Mouse (Mus musculus) urinary bladder, postnatal 10 days (tissue): Measurements from ENCODE around the gene Csnk1g1.

Experiments
- DNase-seq: peaks from one replicate; pipeline ENCODE4 v3.0.0; 2022; ENCODE audit warnings: low spot score

The Csnk1g1 gene

DNA sequence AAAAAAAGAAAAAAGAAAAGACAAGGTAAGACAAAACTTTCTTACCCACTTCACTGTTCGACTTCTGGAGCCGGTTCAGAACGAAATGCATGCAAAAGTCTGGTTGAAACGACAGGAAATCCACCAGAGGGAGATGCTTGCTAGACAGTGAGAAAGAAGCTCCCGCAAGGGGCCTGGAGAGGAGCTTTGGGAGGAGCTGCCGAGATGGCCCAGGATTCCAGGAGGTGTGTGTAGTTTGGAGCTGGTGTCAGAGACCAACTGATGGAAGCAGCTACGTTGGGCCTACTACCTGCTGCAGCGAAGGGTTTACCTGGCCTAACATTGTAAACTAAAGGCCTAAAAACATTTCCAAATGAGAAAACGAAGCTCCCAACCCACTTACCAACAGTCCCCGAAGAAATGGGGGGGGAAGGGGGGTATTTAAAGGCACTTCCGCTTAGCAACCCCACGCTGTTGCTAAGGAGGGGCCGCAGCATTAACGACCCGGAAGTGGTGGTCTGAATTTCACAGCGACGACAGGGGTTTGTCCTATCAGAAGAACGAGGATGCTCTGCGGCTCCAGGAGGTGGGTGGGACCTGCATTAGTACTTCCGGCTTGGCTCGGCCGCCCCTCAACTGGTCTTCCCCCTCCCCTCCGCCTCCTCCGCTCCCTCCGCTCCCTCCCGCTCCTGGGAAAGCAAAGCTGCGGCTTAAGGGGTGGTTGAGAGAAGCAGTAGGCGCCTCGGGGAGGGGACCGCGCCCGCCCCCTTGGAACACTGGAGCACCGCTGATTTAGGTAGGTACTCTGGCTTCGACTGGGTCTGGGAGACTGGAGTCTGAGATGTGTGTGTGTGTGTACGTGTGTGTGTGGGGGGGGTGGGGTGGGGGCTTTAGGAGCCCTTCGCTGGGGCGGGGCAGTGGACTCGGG lies at the start of gene Csnk1g1, which contains the start of gene Trip4:
Gene Csnk1g1 (plus strand): TSS at position 531 of the 907 bp plus-strand sequence.
Gene Trip4 (minus strand): TSS at position 401 of the 907 bp plus-strand sequence.
- peak; percentile 78 for DNase-seq

GRCm38 (mm10) chr9:65859656-65860055 lies 49.1 kb upstream of the Csnk1g1 start:
- DNase-seq, result no peak

- peak; percentile 67 for DNase-seq
Measured at GRCm38 (mm10) chr9:65884564-65885315, 24.0 kb upstream of the Csnk1g1 start.

DNA sequence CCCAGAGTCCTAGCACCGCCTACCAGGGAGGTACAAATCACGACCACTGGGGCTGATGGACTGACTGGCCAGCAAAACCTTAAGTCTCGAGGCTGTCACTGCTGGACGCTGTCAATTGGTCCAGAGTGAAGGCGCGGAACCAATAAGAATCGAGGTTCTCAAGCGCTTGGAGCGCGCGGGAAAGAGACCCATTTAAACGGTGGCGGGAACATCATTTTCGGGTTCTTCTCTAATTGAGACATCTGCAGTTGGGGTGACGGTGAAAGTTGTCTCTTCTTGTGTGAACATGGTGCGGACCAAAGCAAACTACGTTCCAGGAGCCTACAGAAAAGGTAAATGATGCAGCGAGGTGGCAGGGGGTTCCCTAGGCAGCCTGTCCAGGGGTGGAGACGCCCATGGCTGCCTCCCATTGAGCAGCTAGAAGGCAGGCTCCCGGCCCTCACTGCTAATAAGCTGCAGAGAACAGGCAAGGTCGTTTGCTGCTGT lies 18.5 kb upstream of the Csnk1g1 start, which contains the start of gene Pclaf:
Gene Pclaf (plus strand): TSS at position 95 of the 486 bp plus-strand sequence.
- peak; percentile 14 for DNase-seq

DNA sequence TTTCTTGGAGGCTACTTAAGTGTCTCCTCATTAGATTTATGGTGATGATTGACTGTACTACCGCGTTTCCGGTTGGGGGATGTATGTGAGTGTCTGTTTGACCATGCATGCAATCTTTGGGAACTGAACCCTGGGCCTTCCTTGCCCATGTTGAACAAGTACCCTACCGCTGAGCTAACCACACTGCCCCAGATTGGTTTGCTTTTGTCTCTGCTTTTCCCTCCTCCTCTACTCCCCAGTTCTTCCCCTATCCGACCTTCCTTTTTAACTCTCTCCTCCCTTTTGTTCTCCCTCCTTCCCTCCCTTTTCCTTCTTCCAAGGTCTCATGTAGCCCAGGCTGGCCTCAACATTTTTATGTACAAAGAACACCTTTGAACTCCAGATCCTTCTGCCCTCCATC lies 17.6 kb upstream of the Csnk1g1 start:
- no peak for DNase-seq

GRCm38 (mm10) chr9:65896977-65897376 lies 11.7 kb upstream of the Csnk1g1 start:
- DNase-seq, result no peak

GRCm38 (mm10) chr9:65902879-65903278 lies 5.8 kb upstream of the Csnk1g1 start:
- DNase-seq, result no peak

DNA sequence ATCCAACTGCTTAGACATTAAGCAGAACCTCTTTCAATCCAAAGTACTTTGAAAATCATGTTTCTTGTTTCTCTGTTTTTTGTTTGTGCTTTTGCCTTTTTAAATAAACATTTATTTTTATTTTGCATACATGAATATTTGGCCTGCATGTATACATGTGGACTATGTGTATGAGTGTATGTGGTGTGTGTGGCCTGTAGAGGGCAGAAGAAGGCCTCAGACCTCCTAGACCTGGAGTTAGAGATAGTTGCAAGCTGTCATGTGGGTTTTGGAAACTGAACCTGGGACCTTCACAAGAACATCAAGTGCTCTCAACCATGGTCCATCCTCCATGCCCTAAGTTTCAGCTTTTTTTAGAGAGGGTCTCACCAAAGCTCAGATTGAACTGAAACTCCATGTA lies 5.3 kb upstream of the Csnk1g1 start:
- no peak for DNase-seq

DNA sequence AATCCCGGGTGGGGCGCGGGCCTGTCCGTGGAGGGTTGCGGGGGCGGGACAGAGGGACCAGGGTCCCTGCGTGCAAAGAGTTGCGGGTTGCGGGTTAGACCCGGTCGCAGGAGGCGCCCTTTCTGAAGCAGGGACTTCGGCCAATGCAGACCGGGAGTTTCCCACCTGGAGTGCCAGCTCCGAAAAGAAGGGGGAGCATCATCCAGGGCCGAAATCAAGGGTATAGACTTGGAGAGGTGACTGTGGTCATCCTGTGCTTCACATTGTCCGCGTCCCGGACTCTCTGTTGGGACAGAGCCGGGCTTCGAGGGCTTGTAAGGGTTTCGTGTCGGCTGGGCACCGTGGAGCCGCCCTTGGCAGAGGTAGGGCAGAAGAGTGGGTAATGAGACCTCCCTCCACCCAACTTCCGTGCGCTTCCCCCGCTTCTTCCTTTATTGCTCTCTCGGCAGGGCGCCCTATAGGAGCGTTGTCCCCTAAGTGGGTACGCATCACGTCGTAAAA lies 627 bp downstream of the Csnk1g1 start:
- peak; percentile 17 for DNase-seq

- no peak for DNase-seq
Measured at GRCm38 (mm10) chr9:65909837-65910236, 1.1 kb downstream of the Csnk1g1 start.

DNA sequence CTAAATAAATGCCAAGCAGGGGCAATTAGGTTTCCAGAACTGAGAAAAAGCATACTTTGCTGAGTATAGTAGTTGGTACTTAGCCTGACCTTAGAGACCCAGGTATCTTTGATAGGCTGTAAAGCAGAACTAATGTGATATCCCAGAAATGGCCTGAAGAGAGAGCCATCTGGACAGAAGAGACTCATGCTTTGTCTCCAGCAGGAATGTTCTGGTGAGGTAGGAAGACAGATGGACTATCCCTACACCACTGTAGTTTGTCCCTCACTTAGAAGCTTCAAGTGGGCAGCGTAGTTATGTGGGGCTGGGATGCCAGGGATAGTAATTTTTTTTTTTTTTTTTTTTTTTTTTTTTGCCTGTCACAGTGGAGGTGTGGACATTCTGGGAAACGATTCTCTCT lies 5.3 kb downstream of the Csnk1g1 start:
- DNase-seq, result no peak

DNA sequence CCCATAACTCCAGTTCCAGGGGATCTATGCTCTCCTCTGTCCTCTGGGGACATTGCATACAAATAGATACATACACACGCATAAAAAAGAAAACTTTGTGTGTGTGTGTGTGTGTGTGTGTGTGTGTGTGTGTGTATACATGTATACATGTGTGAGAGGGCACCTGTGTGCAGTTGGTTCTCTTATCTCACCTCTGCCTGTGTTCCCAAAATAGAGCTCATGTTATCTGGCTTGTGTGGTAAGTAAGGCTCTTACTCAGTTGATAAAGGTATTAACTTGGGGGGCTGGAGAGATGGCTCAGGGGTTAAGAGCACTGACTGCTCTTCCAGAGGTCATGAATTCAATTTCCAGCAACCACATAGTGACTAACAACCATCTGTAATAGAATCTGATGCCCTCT lies 8.3 kb downstream of the Csnk1g1 start:
- DNase-seq, result no peak

GRCm38 (mm10) chr9:65928456-65928855 lies 19.7 kb downstream of the Csnk1g1 start:
- DNase-seq, result no peak

DNA sequence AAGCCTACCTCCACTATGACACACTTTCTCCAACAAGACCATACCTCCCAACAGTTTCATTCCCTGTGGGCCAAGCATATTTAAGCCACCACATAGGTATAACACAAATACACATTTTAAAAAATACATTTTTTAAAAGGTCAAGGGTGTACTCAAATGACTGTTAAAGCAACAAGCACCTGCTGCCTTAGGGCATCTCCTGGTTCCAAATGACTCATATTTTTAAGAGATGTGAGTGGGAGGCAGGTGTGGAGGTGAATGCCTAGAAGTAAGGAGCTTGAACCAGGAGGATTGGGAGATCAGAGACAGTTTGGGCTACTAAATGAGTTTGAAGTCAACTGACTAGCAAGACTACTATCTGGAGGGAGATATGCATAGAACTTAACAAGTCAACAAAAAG lies 21.1 kb downstream of the Csnk1g1 start:
- no peak for DNase-seq

GRCm38 (mm10) chr9:65937566-65937965 lies 28.8 kb downstream of the Csnk1g1 start:
- DNase-seq, result no peak

GRCm38 (mm10) chr9:65951082-65951587 lies 42.4 kb downstream of the Csnk1g1 start:
- no peak for DNase-seq

GRCm38 (mm10) chr9:65970009-65970408 lies 61.3 kb downstream of the Csnk1g1 start:
- DNase-seq, result no peak

DNA sequence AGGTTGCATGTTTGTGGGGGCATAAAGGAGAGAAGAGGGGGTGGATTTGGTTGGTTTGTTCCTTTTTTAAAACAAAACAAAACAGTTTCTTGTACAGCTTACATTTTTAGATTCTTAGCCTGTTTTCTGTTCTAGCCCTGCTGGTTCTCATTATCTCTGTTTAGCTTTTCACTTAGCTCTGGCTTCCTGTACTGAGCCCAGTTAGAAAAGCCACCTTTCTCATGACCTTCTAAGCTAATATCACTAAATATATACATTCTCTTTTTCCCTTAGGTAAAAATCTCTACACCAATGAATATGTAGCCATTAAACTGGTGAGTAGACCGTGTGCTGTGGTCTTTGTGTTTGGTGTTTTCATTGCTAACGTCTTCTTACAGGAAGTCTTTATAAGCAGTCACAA lies 64.5 kb downstream of the Csnk1g1 start:
- DNase-seq, result no peak

DNA sequence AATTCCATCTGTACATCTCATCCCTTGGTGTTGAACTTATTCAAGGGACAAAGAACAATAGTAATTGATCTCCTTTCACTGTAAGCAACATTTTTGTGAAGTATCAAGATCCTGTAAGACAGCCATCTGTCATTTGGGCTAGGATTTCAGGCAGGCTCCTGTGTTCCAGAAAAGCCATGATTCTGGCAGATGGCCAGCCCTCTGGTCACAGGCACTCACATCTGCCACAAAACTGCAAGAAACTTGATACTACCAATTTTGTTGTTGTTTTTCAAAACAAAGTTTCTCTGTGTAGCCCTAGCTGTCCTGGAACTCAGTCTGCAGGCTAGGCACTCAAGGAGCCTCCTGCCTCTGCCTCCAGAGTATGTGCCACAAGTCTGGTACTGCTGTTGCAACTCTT lies 67.2 kb downstream of the Csnk1g1 start:
- no peak for DNase-seq

DNA sequence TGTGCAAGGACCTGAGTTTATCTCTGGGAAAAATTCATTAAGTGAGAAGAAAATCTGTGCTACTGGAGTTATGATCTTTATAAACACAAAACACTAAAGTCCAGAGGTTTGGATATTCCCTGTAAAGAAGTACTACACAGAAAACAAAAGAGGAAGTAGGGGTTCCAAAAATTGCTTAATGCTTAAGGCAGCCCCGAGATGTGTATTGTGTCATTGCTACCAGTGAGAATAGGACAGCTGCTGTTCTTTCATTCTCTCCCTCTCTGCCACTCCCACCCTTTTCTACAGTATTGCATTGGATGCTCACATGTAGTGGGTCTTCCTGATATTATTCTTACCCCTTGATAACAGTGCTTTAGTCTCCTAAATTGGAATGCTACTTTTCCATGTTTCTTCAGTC lies 74.1 kb downstream of the Csnk1g1 start:
- DNase-seq, result no peak

DNA sequence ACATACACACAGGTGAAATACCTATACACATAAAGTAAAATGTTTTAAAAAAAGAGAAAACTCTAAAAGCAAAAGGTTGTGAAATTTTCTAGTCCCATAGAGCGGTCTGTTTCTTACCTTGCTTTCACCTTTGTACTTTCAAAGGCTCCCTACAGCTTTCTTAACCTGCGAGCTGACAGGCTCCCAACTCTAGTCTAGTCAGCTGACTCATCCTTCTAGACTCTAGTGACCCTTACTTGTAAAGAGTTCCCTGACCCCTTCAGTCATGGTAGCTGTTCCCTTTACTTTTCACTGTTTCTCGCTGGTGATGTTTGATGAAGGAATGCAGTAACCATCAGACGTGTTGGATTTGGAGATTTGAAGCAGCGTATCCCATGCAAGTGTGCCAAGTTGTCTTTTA lies 78.3 kb downstream of the Csnk1g1 start:
- DNase-seq, result no peak

- DNase-seq, result no peak
Measured at GRCm38 (mm10) chr9:65995603-65996376, 87.1 kb downstream of the Csnk1g1 start.
